ENCODE assay signal across 11 mouse cellular contexts in genomic region chr4:156166477-156166876, GRCm38 (mm10). TPM values are rescaled to one million over a fixed set of nuclear protein-coding genes. Genes with fewer than 3 reads are reported as not detected.
DNase-seq lines count a peak whose midpoint lies in the region; ATAC-seq and TF ChIP-seq lines count a peak whose summit lies in the region.
"Had no signal": no experiment of that assay in that cellular context is flagged by ENCODE, and none has a peak within 500 bp of the region (broad histone marks: within the 10 kb centered on the region; RNA-seq: fewer than 3 reads in every experiment).

No protein-coding gene starts in this region.

- DNase-seq in liver, embryonic 13.5 days, result no peak
- DNase-seq in ES-CJ7 (ENCODE audit: low read depth, low spot score), result peak; percentile 44
- peak; percentile 28 for DNase-seq in naive thymus-derived CD4-positive, alpha-beta T cell, adult 2 months (ENCODE audit: low read depth)
- no peak for DNase-seq in frontal cortex, adult 2 months (ENCODE audit: extremely low spot score in 1 of 2, low spot score in 1 of 2)
- DNase-seq in spleen, adult 18-20 months, result no peak
- DNase-seq: kidney, postnatal 25 days had no signal

- ATAC-seq in liver, embryonic 13.5 days (ENCODE audit: low read depth), result peak; percentile 18; the same call in 1 of the 2 replicates
- no peak for ATAC-seq in liver, embryonic 12.5 days

- H3K27me3 ChIP-seq in liver, embryonic 13.5 days, result no peaks in the 10 kb centered on the region
- no peaks in the 10 kb centered on the region for H3K27me3 ChIP-seq in liver, embryonic 12.5 days (replicated peaks)
- H3K27me3 ChIP-seq: heart, embryonic 15.5 days; neural tube, embryonic 12.5 days had no signal

- peak; percentile 20; the same call in 1 of the 2 replicates for TF ChIP-seq CTCF in bone marrow, adult 2 months (IDR thresholded peaks at IDR 0.05; ENCODE audit: control insufficient read depth, insufficient read depth, low read length)

- H3K36me3 ChIP-seq in liver, embryonic 13.5 days, result peaks cover 68% of the 10 kb centered on the region
- H3K36me3 ChIP-seq in liver, embryonic 12.5 days, result peaks cover 91% of the 10 kb centered on the region

- TF ChIP-seq POLR2A in bone marrow, adult 2 months (IDR thresholded peaks at IDR 0.05; ENCODE audit: borderline replicate concordance, control insufficient read depth, low read depth, low read length), result no peak

- 68% methylated on average over 9 of the region's 9 CpGs for WGBS in liver, embryonic 13.5 days (ENCODE audit: insufficient replicate concordance)
- 71% methylated on average over 9 of the region's 9 CpGs for WGBS in liver, embryonic 12.5 days (ENCODE audit: insufficient replicate concordance)
- 49% methylated on average over 9 of the region's 9 CpGs for WGBS in bone marrow, adult 2 months

- H3K4me3 ChIP-seq in liver, embryonic 13.5 days (replicated peaks), result no peak overlapping the region
- H3K4me3 ChIP-seq in liver, embryonic 12.5 days, result no peak overlapping the region
- H3K4me3 ChIP-seq in bone marrow, adult 2 months (replicated peaks; ENCODE audit: control insufficient read depth, low read depth, low read length), result no peak overlapping the region
- H3K4me3 ChIP-seq: heart, embryonic 15.5 days; midbrain, embryonic 10.5 days; neural tube, embryonic 12.5 days had no signal

- no peak overlapping the region for H3K27ac ChIP-seq in liver, embryonic 13.5 days
- no peak overlapping the region for H3K27ac ChIP-seq in liver, embryonic 12.5 days
- H3K27ac ChIP-seq in bone marrow, adult 2 months (ENCODE audit: control insufficient read depth, insufficient read depth, low read depth, low read length, poor library complexity), result no peak overlapping the region
- H3K27ac ChIP-seq: heart, embryonic 15.5 days; midbrain, embryonic 10.5 days; neural tube, embryonic 12.5 days had no signal

- no peaks in the 10 kb centered on the region for H3K4me1 ChIP-seq in liver, embryonic 13.5 days (replicated peaks)
- no peaks in the 10 kb centered on the region for H3K4me1 ChIP-seq in liver, embryonic 12.5 days
- H3K4me1 ChIP-seq in bone marrow, adult 2 months (ENCODE audit: control insufficient read depth, insufficient read depth, low read length), result no peaks in the 10 kb centered on the region
- H3K4me1 ChIP-seq: heart, embryonic 15.5 days; midbrain, embryonic 10.5 days; neural tube, embryonic 12.5 days had no signal

- no peak overlapping the region for H3K9ac ChIP-seq in liver, embryonic 13.5 days
- no peak overlapping the region for H3K9ac ChIP-seq in liver, embryonic 12.5 days
- H3K9ac ChIP-seq: heart, embryonic 15.5 days; neural tube, embryonic 12.5 days had no signal

- no peak overlapping the region for H3K4me2 ChIP-seq in liver, embryonic 13.5 days
- no peak overlapping the region for H3K4me2 ChIP-seq in liver, embryonic 12.5 days
- H3K4me2 ChIP-seq: heart, embryonic 15.5 days; neural tube, embryonic 12.5 days had no signal

- H3K9me3 ChIP-seq in liver, embryonic 13.5 days (replicated peaks), result peaks cover 3% of the 10 kb centered on the region
- H3K9me3 ChIP-seq in liver, embryonic 12.5 days (replicated peaks), result peaks cover 8% of the 10 kb centered on the region; the same call in 1 of the 2 replicates

RNA-seq across cellular contexts. Expression of gene Agrn, which starts 30.8 kb away (rescaled TPM):
- 8.5 and 8.7 TPM in 2 replicates for polyA plus RNA-seq in liver, embryonic 13.5 days (2015; fragmentation: Nextera tagmentation; extraction: Ambion mirVana)
- 16.1 and 17.8 TPM in 2 replicates for polyA plus RNA-seq in liver, embryonic 12.5 days (2016; fragmentation: Nextera tagmentation; extraction: Ambion mirVana)
- polyA plus RNA-seq in bone marrow, adult 2 months (2011; ENCODE audit: insufficient read depth, insufficient read length, low replicate concordance, missing spikeins), result 21.5 and 37.5 TPM in 2 replicates
- polyA plus RNA-seq in frontal cortex, adult 2 months (2012; rRNA removed), result 198 and 200 TPM in 2 replicates

RNA-seq across cellular contexts. Expression of gene Isg15, which starts 34.1 kb away (rescaled TPM):
- 5.5 and 5.9 TPM in 2 replicates for polyA plus RNA-seq in liver, embryonic 13.5 days (2015; fragmentation: Nextera tagmentation; extraction: Ambion mirVana)
- polyA plus RNA-seq in liver, embryonic 12.5 days (2016; fragmentation: Nextera tagmentation; extraction: Ambion mirVana), result 2.6 and 3.2 TPM in 2 replicates
- 134 and 235 TPM in 2 replicates for polyA plus RNA-seq in bone marrow, adult 2 months (2011; ENCODE audit: insufficient read depth, insufficient read length, low replicate concordance, missing spikeins)
- 8.9 and 10.4 TPM in 2 replicates for polyA plus RNA-seq in frontal cortex, adult 2 months (2012; rRNA removed)

RNA-seq across cellular contexts. Expression of gene Rnf223, which starts 36.2 kb away (rescaled TPM):
- 0.05 and 0.06 TPM in 2 replicates for polyA plus RNA-seq in liver, embryonic 13.5 days (2015; fragmentation: Nextera tagmentation; extraction: Ambion mirVana)
- 0.06 and 0.19 TPM in 2 replicates for polyA plus RNA-seq in liver, embryonic 12.5 days (2016; fragmentation: Nextera tagmentation; extraction: Ambion mirVana)
- polyA plus RNA-seq in bone marrow, adult 2 months (2011; ENCODE audit: insufficient read depth, insufficient read length, low replicate concordance, missing spikeins), result 0.85 TPM in 1 of 2 replicates, not detected in the other
- 1.5 and 2.5 TPM in 2 replicates for polyA plus RNA-seq in frontal cortex, adult 2 months (2012; rRNA removed)

RNA-seq across cellular contexts. Expression of gene AW011738, which starts 36.6 kb away (rescaled TPM):
- polyA plus RNA-seq in liver, embryonic 13.5 days (2015; fragmentation: Nextera tagmentation; extraction: Ambion mirVana), result 0.89 and 1.0 TPM in 2 replicates
- polyA plus RNA-seq in liver, embryonic 12.5 days (2016; fragmentation: Nextera tagmentation; extraction: Ambion mirVana), result 1.3 and 1.4 TPM in 2 replicates
- 8.2 and 9.5 TPM in 2 replicates for polyA plus RNA-seq in bone marrow, adult 2 months (2011; ENCODE audit: insufficient read depth, insufficient read length, low replicate concordance, missing spikeins)
- polyA plus RNA-seq in frontal cortex, adult 2 months (2012; rRNA removed), result 5.2 and 5.4 TPM in 2 replicates

RNA-seq across cellular contexts. Expression of gene Perm1, which starts 49.2 kb away (rescaled TPM):
- 0.08 TPM in 1 of 2 replicates, not detected in the other for polyA plus RNA-seq in liver, embryonic 13.5 days (2015; fragmentation: Nextera tagmentation; extraction: Ambion mirVana)
- polyA plus RNA-seq in liver, embryonic 12.5 days (2016; fragmentation: Nextera tagmentation; extraction: Ambion mirVana), result 0.12 TPM in 2 replicates
- polyA plus RNA-seq in bone marrow, adult 2 months (2011; ENCODE audit: insufficient read depth, insufficient read length, low replicate concordance, missing spikeins), result 0.99 and 1.8 TPM in 2 replicates
- 0.92 and 0.96 TPM in 2 replicates for polyA plus RNA-seq in frontal cortex, adult 2 months (2012; rRNA removed)

Comparison
In these comparisons a context has a peak if more than half of its experiments do, and no peak if none do; other contexts are left out.
1. DNase-seq: peak in ES-CJ7 (single experiment) and naive thymus-derived CD4-positive, alpha-beta T cell, adult 2 months (single experiment); none in liver, embryonic 13.5 days (single experiment), frontal cortex, adult 2 months (0 of 2) and spleen, adult 18-20 months (0 of 2).
2. RNA of gene Isg15, which starts 34.1 kb away (polyA plus RNA-seq): 134 to 235 TPM in bone marrow, adult 2 months; 8.9 to 10.4 TPM in frontal cortex, adult 2 months, 5.5 to 5.9 TPM in liver, embryonic 13.5 days and 2.6 to 3.2 TPM in liver, embryonic 12.5 days; every median in the first group is over 10 times any median in the second.